Mouse (Mus musculus): ENCODE measurements around the gene Crip1. TPM values are rescaled to one million over a fixed set of nuclear protein-coding genes. Genes with fewer than 3 reads are reported as not detected.
A peak's percentile ranks its signal among the peaks of the same experiment; 100 is the strongest.

Gene Crip1
- polyA plus RNA-seq, 1 experiment from 2014 or later = 26.8 TPM

DNA sequence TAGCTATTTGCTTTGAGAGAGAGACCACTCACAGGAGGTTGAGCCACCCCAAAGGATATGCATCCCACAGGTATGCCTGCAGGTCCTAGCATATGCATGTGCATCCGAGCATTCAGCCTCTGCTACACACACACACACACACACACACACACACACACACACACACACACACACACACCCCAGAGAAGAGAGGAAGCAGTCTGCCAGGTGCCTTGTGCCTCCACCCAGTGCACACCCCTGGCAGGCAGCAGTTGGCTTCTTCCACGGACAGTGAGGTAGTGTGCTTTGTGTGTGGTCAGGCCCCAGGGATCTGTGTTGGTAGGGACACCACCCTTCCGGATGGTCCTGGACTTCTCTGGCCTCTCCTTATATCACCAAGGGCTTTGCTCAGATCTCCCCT lies 3.8 kb downstream of the Crip1 start:
- DNase-seq = no peak
- Histone ChIP-seq H3K27me3 (ENCODE audit: control insufficient read depth, insufficient read depth, low read length) (peaks cover 14% of the 10 kb centered on the region; the same call in 1 of the 2 replicates), H3K9me3 (ENCODE audit: control insufficient read depth, low read length) (no peaks in the 10 kb centered on the region), H3K4me3 (replicated peaks; ENCODE audit: low read depth, low read length) (no peak overlapping the region), H3K4me1 (ENCODE audit: control insufficient read depth, insufficient read depth, low read length) (peaks cover 14% of the 10 kb centered on the region), H3K36me3 (ENCODE audit: control insufficient read depth, insufficient read depth, low read length) (peaks cover 10% of the 10 kb centered on the region; the same call in 1 of the 2 replicates), H3K27ac (replicated peaks; ENCODE audit: low read depth, low read length) (no peak overlapping the region), H3K9ac (replicated peaks; ENCODE audit: low read length) (no peak overlapping the region), H3K4me2 (ENCODE audit: low read length) (no peak overlapping the region)
- ATAC-seq (ENCODE audit: low FRiP score, low TSS enrichment) = no peak
- 76% methylated on average over 3 of the region's 3 CpGs for WGBS

- peaks cover 14% of the 10 kb centered on the region; the same call in 1 of the 2 replicates for H3K27me3 ChIP-seq (ENCODE audit: control insufficient read depth, insufficient read depth, low read length)
- 73% methylated on average over 4 of the region's 4 CpGs for whole genome bisulfite sequencing
- H3K27ac ChIP-seq (replicated peaks; ENCODE audit: low read depth, low read length) = no peak overlapping the region
- no peak overlapping the region for H3K4me3 ChIP-seq (replicated peaks; ENCODE audit: low read depth, low read length)
- no peak overlapping the region for H3K9ac ChIP-seq (replicated peaks; ENCODE audit: low read length)
- peaks cover 21% of the 10 kb centered on the region for H3K4me1 ChIP-seq (ENCODE audit: control insufficient read depth, insufficient read depth, low read length)
- DNase-seq (no peak), ATAC-seq (ENCODE audit: low FRiP score, low TSS enrichment) (no peak)
- 0 out of 2 replicates have a peak, but pooled peaks cover 3% of the 10 kb centered on the region for H3K36me3 ChIP-seq (ENCODE audit: control insufficient read depth, insufficient read depth, low read length)
- no peak overlapping the region for H3K4me2 ChIP-seq (ENCODE audit: low read length)
- H3K9me3 ChIP-seq (ENCODE audit: control insufficient read depth, low read length) = no peaks in the 10 kb centered on the region
Observed at GRCm38 (mm10) chr12:113150591-113150990, 4.5 kb downstream of the Crip1 start.

GRCm38 (mm10) chr12:113151046-113151445 lies 4.9 kb downstream of the Crip1 start:
- Histone ChIP-seq H3K27me3 (ENCODE audit: control insufficient read depth, insufficient read depth, low read length) (peaks cover 14% of the 10 kb centered on the region; the same call in 1 of the 2 replicates), H3K9ac (replicated peaks; ENCODE audit: low read length) (no peak overlapping the region), H3K4me3 (replicated peaks; ENCODE audit: low read depth, low read length) (no peak overlapping the region), H3K36me3 (ENCODE audit: control insufficient read depth, insufficient read depth, low read length) (no peaks in the 10 kb centered on the region), H3K4me1 (ENCODE audit: control insufficient read depth, insufficient read depth, low read length) (peaks cover 22% of the 10 kb centered on the region), H3K9me3 (ENCODE audit: control insufficient read depth, low read length) (no peaks in the 10 kb centered on the region), H3K27ac (replicated peaks; ENCODE audit: low read depth, low read length) (no peak overlapping the region), H3K4me2 (ENCODE audit: low read length) (no peak overlapping the region)
- no peak for DNase-seq
- 84% methylated on average over 8 of the region's 8 CpGs for WGBS
- no peak for ATAC-seq (ENCODE audit: low FRiP score, low TSS enrichment)

GRCm38 (mm10) chr12:113151661-113152271 lies 5.7 kb downstream of the Crip1 start:
- Histone ChIP-seq H3K9me3 (ENCODE audit: control insufficient read depth, low read length) (no peaks in the 10 kb centered on the region), H3K4me1 (ENCODE audit: control insufficient read depth, insufficient read depth, low read length) (peaks cover 18% of the 10 kb centered on the region), H3K36me3 (ENCODE audit: control insufficient read depth, insufficient read depth, low read length) (no peaks in the 10 kb centered on the region), H3K4me3 (replicated peaks; ENCODE audit: low read depth, low read length) (peak overlapping the region; percentile 30), H3K9ac (replicated peaks; ENCODE audit: low read length) (peak overlapping the region; percentile 21; the same call in 1 of the 2 replicates), H3K4me2 (ENCODE audit: low read length) (peak overlapping the region; percentile 58), H3K27ac (replicated peaks; ENCODE audit: low read depth, low read length) (no peak overlapping the region), H3K27me3 (ENCODE audit: control insufficient read depth, insufficient read depth, low read length) (peaks cover 14% of the 10 kb centered on the region; the same call in 1 of the 2 replicates)
- ATAC-seq (ENCODE audit: low FRiP score, low TSS enrichment) (no peak), DNase-seq (peak; percentile 47)
- WGBS = 1% methylated on average over 36 of the region's 36 CpGs

GRCm38 (mm10) chr12:113152272-113152661 lies 6.2 kb downstream of the Crip1 start:
- H3K4me3 ChIP-seq (replicated peaks; ENCODE audit: low read depth, low read length) = peak overlapping the region; percentile 30
- no peak for DNase-seq
- H3K36me3 ChIP-seq (ENCODE audit: control insufficient read depth, insufficient read depth, low read length) = no peaks in the 10 kb centered on the region
- ATAC-seq (ENCODE audit: low FRiP score, low TSS enrichment) = no peak
- 32% methylated on average over 19 of the region's 19 CpGs for WGBS
- H3K4me1 ChIP-seq (ENCODE audit: control insufficient read depth, insufficient read depth, low read length) = peaks cover 20% of the 10 kb centered on the region
- peaks cover 14% of the 10 kb centered on the region; the same call in 1 of the 2 replicates for H3K27me3 ChIP-seq (ENCODE audit: control insufficient read depth, insufficient read depth, low read length)
- no peaks in the 10 kb centered on the region for H3K9me3 ChIP-seq (ENCODE audit: control insufficient read depth, low read length)
- peak overlapping the region; percentile 58 for H3K4me2 ChIP-seq (ENCODE audit: low read length)
- H3K27ac ChIP-seq (replicated peaks; ENCODE audit: low read depth, low read length) = no peak overlapping the region
- no peak overlapping the region; the same call in 1 of the 2 replicates for H3K9ac ChIP-seq (replicated peaks; ENCODE audit: low read length)

- 77% methylated on average over 6 of the region's 6 CpGs for WGBS
Observed at GRCm38 (mm10) chr12:113152991-113153525, 6.9 kb downstream of the Crip1 start.

DNA sequence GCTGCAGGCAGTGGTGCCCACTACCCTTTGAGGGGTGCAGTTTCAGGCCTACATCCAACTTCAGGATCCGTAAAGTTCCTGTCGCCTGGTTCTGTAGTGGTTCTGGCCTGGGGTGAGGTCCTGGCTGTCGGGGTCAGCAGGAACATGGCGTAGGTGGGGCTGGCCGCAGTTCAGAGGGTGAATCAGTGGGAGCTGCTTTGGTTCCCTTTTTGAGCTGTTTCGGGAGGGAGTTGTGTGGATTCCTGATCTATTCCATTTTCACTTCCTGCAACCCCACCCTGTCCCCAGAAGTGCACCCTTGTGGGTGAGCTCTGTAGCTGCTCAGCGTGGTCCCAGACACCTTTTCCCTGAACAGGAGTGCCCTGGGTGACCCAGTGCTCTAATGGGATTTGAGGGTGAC lies 7.9 kb downstream of the Crip1 start:
- ATAC-seq (ENCODE audit: low FRiP score, low TSS enrichment) (no peak), DNase-seq (no peak)
- H3K9ac ChIP-seq (replicated peaks; ENCODE audit: low read length) = no peak overlapping the region
- H3K4me1 ChIP-seq (ENCODE audit: control insufficient read depth, insufficient read depth, low read length) = peaks cover 20% of the 10 kb centered on the region
- H3K36me3 ChIP-seq (ENCODE audit: control insufficient read depth, insufficient read depth, low read length) = no peaks in the 10 kb centered on the region
- H3K27ac ChIP-seq (replicated peaks; ENCODE audit: low read depth, low read length) = no peak overlapping the region
- peaks cover 14% of the 10 kb centered on the region; the same call in 1 of the 2 replicates for H3K27me3 ChIP-seq (ENCODE audit: control insufficient read depth, insufficient read depth, low read length)
- 92% methylated on average over 7 of the region's 7 CpGs for WGBS
- H3K4me3 ChIP-seq (replicated peaks; ENCODE audit: low read depth, low read length) = no peak overlapping the region
- H3K9me3 ChIP-seq (ENCODE audit: control insufficient read depth, low read length) = no peaks in the 10 kb centered on the region
- H3K4me2 ChIP-seq (ENCODE audit: low read length) = no peak overlapping the region

More at GRCm38 (mm10) chr12:113152991-113153525, 6.9 kb downstream of the Crip1 start:
- peaks cover 20% of the 10 kb centered on the region for H3K4me1 ChIP-seq (ENCODE audit: control insufficient read depth, insufficient read depth, low read length)
- no peak for ATAC-seq (ENCODE audit: low FRiP score, low TSS enrichment)
- no peaks in the 10 kb centered on the region for H3K36me3 ChIP-seq (ENCODE audit: control insufficient read depth, insufficient read depth, low read length)
- H3K9ac ChIP-seq (replicated peaks; ENCODE audit: low read length) = no peak overlapping the region
- H3K9me3 ChIP-seq (ENCODE audit: control insufficient read depth, low read length) = no peaks in the 10 kb centered on the region
- no peak overlapping the region for H3K4me3 ChIP-seq (replicated peaks; ENCODE audit: low read depth, low read length)
- DNase-seq = no peak
- H3K27me3 ChIP-seq (ENCODE audit: control insufficient read depth, insufficient read depth, low read length) = peaks cover 14% of the 10 kb centered on the region; the same call in 1 of the 2 replicates
- no peak overlapping the region for H3K4me2 ChIP-seq (ENCODE audit: low read length)
- no peak overlapping the region for H3K27ac ChIP-seq (replicated peaks; ENCODE audit: low read depth, low read length)

- DNase-seq = no peak
- peak overlapping the region; percentile 75 for H3K4me2 ChIP-seq (ENCODE audit: low read length)
- peaks cover 14% of the 10 kb centered on the region; the same call in 1 of the 2 replicates for H3K27me3 ChIP-seq (ENCODE audit: control insufficient read depth, insufficient read depth, low read length)
- 0 out of 2 replicates have a peak overlapping the region, but pooled peaks have one; percentile 61 for H3K4me3 ChIP-seq (replicated peaks; ENCODE audit: low read depth, low read length)
- peaks cover 20% of the 10 kb centered on the region for H3K4me1 ChIP-seq (ENCODE audit: control insufficient read depth, insufficient read depth, low read length)
- WGBS = 80% methylated on average over 6 of the region's 6 CpGs
- H3K36me3 ChIP-seq (ENCODE audit: control insufficient read depth, insufficient read depth, low read length) = no peaks in the 10 kb centered on the region
- H3K27ac ChIP-seq (replicated peaks; ENCODE audit: low read depth, low read length) = no peak overlapping the region
- 0 out of 2 replicates have a peak overlapping the region, but pooled peaks have one; percentile 47 for H3K9ac ChIP-seq (replicated peaks; ENCODE audit: low read length)
- no peak for ATAC-seq (ENCODE audit: low FRiP score, low TSS enrichment)
- no peaks in the 10 kb centered on the region for H3K9me3 ChIP-seq (ENCODE audit: control insufficient read depth, low read length)
Observed at GRCm38 (mm10) chr12:113154747-113155075, 8.6 kb downstream of the Crip1 start.

Data from midbrain, embryonic 14.5 days (tissue).